Mouse (Mus musculus) testis, adult 2 months (tissue): Measurements from ENCODE around the gene Pcgf6. TPM values are rescaled to one million over a fixed set of nuclear protein-coding genes. Genes with fewer than 3 reads are reported as not detected.
A peak's percentile ranks its signal among the peaks of the same experiment; 100 is the strongest.

Experiments used
- H3K27ac ChIP-seq: fragments of 200-500 bp; 2 replicates; pipeline ENCODE4 v1.5.1; 2012; ENCODE audit warnings: low read depth, low read length; ENCODE audit not compliant: control insufficient read depth, insufficient read depth
- H3K27me3 ChIP-seq: fragments of 200-500 bp; 2 replicates; pipeline ENCODE4 v1.6.1; 2012; ENCODE audit warnings: mild to moderate bottlenecking, low read length, moderate library complexity; ENCODE audit not compliant: control insufficient read depth, insufficient read depth
- H3K36me3 ChIP-seq: fragments of 200-500 bp; 2 replicates; pipeline ENCODE4 v1.6.1; 2012; ENCODE audit warnings: mild to moderate bottlenecking, low read length; ENCODE audit not compliant: control insufficient read depth, insufficient read depth
- H3K4me1 ChIP-seq: fragments of 200-500 bp; 2 replicates; pipeline ENCODE4 v1.6.1; 2012; ENCODE audit warnings: low read length; ENCODE audit not compliant: control insufficient read depth, insufficient read depth
- H3K4me3 ChIP-seq: fragments of 200-500 bp; 2 replicates; pipeline ENCODE4 v1.5.1; 2012; ENCODE audit warnings: low read depth, mild to moderate bottlenecking, low read length, moderate library complexity, mixed read lengths; ENCODE audit not compliant: control insufficient read depth
- CTCF ChIP-seq: fragments of 200-500 bp; IDR thresholded peaks from 2 replicates; pipeline ENCODE4 v1.5.1; 2012; ENCODE audit warnings: low read depth, mild to moderate bottlenecking, inconsistent platforms, low read length, moderate library complexity; ENCODE audit not compliant: control insufficient read depth, insufficient read depth, insufficient replicate concordance
- POLR2A ChIP-seq: fragments of 200-500 bp; IDR thresholded peaks from 2 replicates; pipeline ENCODE4 v1.6.1; 2012; ENCODE audit warnings: low read depth, mild to moderate bottlenecking, inconsistent platforms, low read length, moderate library complexity; ENCODE audit not compliant: control insufficient read depth
- polyA plus RNA-seq: library from polyadenylated mRNA; depleted of rRNA; stranded (reverse); fragments of >200 nt; gene quantifications from 2 replicates; pipeline ENCODE4 v1.2.3, GENCODE M21; 2012; rRNA removed

Pcgf6 gene
- 31.8 and 31.9 TPM in 2 replicates for polyA plus RNA-seq

DNA sequence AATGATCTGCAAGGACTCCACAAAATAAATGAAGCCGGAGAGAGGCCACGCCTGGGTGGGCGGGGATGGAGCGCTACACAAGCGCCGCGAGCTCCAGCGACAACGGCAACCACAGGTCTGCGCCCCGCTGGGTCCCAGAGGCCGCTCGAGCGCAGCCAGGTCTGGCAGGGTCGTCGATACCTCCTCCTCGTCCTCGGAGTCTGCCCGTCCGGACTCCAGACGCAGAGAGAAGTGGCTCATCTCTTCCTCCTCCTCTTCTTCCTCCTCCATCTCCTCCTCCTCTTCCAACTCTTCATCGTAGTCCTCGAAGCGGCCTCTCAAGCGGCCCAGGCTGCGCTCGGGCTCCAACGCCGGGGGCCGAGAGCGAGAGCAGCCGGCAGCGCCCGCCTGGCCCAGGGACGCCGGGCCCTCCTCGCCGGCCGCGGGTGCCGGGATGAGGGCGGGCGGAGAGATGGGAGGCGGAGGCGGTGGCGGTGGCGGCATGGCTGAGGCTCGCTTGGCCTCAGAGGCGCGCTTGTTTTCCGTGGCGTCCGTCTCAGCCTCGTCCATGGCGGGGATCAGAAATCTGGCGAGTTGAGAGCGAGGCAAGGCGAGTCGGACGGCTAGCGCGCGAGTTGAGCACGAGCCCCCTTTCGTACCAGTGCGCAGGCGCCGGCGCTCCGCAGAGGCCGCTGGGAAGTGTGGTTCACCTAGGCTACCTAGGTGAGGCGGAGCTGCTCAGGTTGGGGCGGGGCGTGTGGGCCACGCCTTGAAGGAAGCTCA, at the start of gene Pcgf6:
Gene Pcgf6 (minus strand): TSS at position 636 of the 762 bp plus-strand sequence.
- Histone ChIP-seq H3K36me3 (peaks cover 2% of the 10 kb centered on the region; the same call in 1 of the 2 replicates), H3K27ac (peak within 1 kb of the TSS; percentile 93), H3K4me3 (peak within 1 kb of the TSS; percentile 96), H3K4me1 (peaks cover 3% of the 10 kb centered on the region), H3K27me3 (no peaks in the 10 kb centered on the region)
- TF ChIP-seq POLR2A: peak; percentile 76
- no peak for TF ChIP-seq CTCF

DNA sequence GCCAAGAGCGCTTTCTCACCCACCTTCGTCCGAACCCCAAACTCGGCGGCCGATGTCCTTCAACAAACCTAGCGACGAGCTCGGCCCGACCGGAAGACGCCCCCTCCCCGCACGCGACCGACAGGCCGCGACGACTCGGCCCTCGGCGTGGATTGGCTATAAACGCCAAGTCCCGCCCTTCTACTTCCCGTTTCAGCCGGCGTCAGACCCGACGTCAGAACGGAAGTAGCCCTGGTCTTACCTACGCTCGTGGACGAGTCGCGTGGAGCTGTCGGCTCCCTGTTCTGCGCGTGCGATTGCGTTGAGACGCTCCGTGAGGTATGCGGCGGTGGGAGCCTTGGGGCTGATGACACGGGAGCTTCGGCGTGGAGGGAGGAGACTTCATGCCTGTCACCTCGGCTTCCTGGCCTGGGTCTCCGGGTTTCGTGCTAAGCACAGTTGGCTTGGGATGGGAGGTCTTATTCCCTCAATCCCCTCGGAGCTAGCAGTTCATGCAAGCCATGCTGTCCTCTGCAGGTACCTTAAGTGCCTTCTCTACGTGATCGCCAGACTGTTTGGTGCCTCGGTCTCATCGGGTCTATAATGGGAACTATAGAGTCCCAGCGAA, 39.9 kb upstream of the Pcgf6 start, which contains the start of the genes Usmg5 and Pdcd11:
Gene Usmg5 (minus strand): TSS at position 98 of the 607 bp plus-strand sequence.
Gene Pdcd11 (plus strand): TSS at position 219 of the 607 bp plus-strand sequence.
- peaks cover 2% of the 10 kb centered on the region; the same call in 1 of the 2 replicates for H3K4me1 ChIP-seq

DNA sequence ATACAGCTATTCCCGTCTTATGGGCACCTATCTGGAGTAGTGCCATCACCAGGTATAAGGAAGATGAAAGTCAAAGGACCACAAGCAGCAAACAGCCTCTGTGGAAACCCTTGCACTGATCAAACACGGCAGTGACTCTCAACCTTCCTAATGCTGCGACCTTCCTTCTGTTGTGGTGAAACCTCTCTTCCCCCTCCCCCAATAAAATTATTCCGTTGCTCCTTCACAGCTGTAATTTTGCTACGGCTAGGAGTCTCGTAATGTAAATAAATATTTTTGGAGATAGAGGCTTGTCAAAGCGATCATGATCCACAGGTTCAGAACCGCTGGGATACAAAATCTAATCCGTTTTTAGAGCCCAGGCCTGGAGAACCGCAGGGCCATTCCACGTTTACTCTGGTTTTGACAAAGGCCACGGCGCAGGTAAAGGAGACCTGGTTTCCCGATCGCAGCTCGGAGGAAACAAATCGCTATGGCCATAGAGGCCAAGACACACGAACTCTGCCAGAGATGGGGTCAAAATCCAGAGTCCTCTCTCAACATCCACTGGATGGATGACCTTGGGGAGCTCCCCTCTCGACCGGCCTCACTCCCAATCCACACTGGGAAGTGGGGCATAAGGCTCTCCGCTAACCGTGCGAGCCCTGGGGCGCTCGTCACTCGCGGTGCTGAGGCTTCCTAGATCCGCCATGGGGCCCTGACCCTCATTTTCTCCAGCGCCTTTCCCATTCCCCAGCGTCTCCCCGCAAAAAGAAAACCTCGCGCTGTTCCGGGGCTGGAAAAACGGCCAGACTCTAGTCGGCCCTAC, 39.2 kb upstream of the Pcgf6 start:
- H3K4me3 ChIP-seq: peak overlapping the region; percentile 90
- no peak for TF ChIP-seq POLR2A
- TF ChIP-seq CTCF: no peak
- H3K27ac ChIP-seq: peak overlapping the region; percentile 93
- H3K4me1 ChIP-seq: peaks cover 2% of the 10 kb centered on the region; the same call in 1 of the 2 replicates
- no peaks in the 10 kb centered on the region for H3K27me3 ChIP-seq
- no peaks in the 10 kb centered on the region; the same call in 1 of the 2 replicates for H3K36me3 ChIP-seq

More for the DNA sequence above, 39.9 kb upstream of the Pcgf6 start, which contains the start of the genes Usmg5 and Pdcd11:
- Histone ChIP-seq H3K36me3 (no peaks in the 10 kb centered on the region), H3K4me3 (peak within 1 kb of the TSS; percentile 90), H3K27me3 (no peaks in the 10 kb centered on the region), H3K27ac (peak within 1 kb of the TSS; percentile 93)
- TF ChIP-seq CTCF (no peak), POLR2A (peak; percentile 97)

DNA sequence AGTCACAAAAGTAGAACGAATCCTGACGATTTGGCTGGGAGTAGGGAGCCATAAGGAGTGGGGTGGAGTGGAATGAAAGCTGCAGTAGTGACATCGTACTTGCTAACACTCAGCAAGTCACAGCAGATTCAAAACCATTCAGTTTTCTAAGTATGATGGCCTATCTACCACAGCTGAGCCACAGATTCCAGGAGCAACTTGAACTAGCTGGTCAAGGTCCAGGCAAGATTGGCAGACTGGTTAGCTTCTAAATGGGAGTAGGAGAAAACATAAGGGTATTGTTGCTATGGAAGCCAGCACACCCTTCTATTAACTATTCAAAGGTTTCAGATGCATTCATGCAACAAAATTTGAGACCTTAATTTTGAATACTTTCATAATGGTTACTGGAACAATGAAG, 37.5 kb upstream of the Pcgf6 start:
- Histone ChIP-seq H3K36me3 (peaks cover 1% of the 10 kb centered on the region), H3K27ac (peak overlapping the region; percentile 32), H3K27me3 (no peaks in the 10 kb centered on the region), H3K4me3 (peak overlapping the region; percentile 44; the same call in 1 of the 2 replicates), H3K4me1 (peaks cover 2% of the 10 kb centered on the region; the same call in 1 of the 2 replicates)
- TF ChIP-seq POLR2A (no peak), CTCF (no peak)

DNA sequence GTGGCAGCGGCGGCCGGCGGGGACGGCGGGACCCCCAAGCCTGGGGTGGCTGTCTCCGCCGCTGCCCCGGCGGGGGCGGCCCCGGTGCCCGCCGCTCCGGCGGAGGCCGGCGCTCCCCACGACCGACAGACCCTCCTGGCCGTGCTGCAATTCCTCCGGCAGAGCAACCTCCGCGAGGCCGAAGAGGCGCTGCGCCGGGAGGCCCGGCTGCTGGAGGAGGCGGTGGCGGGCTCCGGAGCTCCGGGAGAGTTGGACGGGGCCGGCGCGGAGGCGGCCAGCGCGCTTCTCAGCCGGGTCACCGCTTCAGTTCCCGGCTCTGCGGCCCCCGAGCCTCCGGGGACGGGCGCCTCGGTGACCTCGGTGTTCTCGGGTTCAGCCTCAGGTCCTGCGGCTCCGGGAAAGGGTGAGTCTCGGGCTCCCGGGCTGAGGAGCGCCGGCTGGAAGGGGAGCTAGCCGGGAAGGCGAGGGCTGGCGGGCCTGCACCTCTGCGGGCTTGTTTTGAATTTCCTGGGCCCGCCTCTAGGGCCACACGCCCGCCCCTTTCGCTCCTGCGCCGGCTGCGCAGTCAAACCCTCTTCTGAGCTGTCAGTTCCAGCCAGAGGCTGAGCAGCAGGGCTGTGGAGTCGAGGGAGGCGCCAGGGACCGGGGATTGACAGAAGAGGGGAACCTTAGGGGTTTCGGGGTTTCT, 17.4 kb upstream of the Pcgf6 start:
- Histone ChIP-seq H3K36me3 (no peaks in the 10 kb centered on the region), H3K4me1 (peaks cover 2% of the 10 kb centered on the region; the same call in 1 of the 2 replicates), H3K4me3 (peak overlapping the region; percentile 93), H3K27me3 (no peaks in the 10 kb centered on the region), H3K27ac (peak overlapping the region; percentile 74)
- 0 out of 2 replicates have a peak, but pooled peaks have one; percentile 41 for TF ChIP-seq POLR2A
- TF ChIP-seq CTCF: no peak

DNA sequence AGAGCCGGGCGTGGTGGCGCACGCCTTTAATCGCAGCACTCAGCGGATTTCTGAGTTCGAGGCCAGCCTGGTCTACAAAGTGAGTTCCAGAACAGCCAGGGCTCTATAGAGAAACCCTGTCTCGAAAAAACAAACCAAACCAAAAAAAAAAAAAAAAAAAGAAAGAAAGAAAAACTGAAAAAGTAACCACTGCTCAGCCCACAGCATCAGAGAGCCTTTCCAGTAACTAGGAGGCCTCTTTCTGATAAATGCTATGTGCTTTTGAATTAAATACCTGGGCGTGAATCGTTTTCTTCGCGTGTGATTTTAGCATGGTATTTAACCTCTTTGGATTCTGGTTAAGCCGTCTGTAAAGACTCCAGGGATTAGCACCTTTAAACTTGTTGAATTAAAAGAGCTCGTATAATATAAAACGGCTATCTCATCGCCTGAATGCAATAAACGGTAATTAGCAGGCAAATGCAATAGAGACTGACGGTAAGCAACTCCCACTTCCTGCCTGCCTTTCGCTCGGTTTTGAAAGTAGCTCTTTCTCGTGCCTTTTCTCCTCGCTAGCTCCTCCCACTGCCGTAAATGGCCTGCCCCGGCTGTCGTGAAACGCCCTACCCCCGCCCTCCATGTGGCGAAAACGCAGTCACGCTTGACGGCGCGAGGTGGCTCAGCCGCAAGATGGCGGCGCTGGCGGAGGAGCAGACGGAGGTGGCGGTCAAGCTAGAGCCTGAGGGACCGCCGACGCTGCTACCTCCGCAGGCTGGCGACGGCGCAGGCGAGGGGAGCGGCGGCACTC, 16.6 kb upstream of the Pcgf6 start, which contains the start of gene Taf5:
Gene Taf5 (plus strand): TSS at position 651 of the 787 bp plus-strand sequence.
- no peak for TF ChIP-seq CTCF
- peak; percentile 99 for TF ChIP-seq POLR2A
- H3K4me3 ChIP-seq: peak within 1 kb of the TSS; percentile 93
- H3K27me3 ChIP-seq: no peaks in the 10 kb centered on the region
- H3K27ac ChIP-seq: peak within 1 kb of the TSS; percentile 74
- no peaks in the 10 kb centered on the region for H3K36me3 ChIP-seq
- peaks cover 2% of the 10 kb centered on the region; the same call in 1 of the 2 replicates for H3K4me1 ChIP-seq
